Mouse (Mus musculus) right cerebral cortex, postnatal 4 days (tissue): ENCODE data around the gene Arrdc5.

ENCODE experiments used
- DNase-seq: peaks from one replicate; pipeline ENCODE4 v3.0.0-alpha.2; 2022

The Arrdc5 gene

GRCm38 (mm10) chr17:56303160-56303846, 3.2 kb upstream of the Arrdc5 start, which contains the start of gene Uhrf1:
Gene Uhrf1, plus strand, starts transcription at chr17:56303321.
- DNase-seq, result peak; percentile 37

- no peak for DNase-seq
Measured at GRCm38 (mm10) chr17:56302363-56302996, 2.4 kb upstream of the Arrdc5 start.

DNA sequence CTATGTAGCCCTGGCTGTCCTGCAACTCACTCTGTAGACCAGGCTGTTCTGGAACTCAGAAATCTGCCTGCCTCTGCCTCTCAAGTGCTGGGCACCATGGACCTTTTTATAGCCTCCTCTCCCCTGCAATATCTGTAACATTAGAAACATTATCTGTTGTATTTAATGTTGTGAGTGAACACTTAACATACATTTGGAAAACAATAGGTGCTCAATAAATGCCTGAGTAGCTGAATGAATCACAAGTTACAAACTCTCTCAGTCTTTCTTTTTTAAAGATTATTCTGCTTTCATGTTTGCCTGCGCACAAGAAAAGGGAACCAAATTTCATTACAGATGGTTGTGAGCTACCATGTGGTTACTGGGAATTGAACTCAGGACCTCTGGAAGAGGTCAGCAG, 1.8 kb downstream of the Arrdc5 start:
- no peak for DNase-seq

- DNase-seq, result no peak
Measured at GRCm38 (mm10) chr17:56296201-56296600, 3.9 kb downstream of the Arrdc5 start.

- DNase-seq, result peak; percentile 23
Measured at GRCm38 (mm10) chr17:56294241-56294640, 5.8 kb downstream of the Arrdc5 start.

DNA sequence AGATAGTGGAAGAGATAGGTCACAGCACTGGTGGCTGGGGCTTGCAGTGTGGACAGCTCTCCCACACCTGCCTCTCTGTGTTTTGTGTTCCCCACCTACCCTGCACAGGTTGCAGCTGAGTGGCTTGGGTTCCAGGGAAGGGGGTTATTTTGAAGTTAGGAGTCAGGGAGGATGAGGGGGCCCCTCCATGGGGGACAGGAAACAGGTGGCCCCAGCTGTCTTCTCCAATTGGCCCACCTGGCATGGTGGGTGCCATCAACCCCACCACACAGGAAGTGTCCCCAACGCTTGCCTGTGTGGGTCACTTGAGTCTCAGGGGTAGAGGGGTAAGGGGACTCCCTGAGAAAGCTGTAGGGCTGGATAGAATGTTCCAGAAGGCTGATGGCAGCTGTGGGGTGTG, 6.8 kb downstream of the Arrdc5 start:
- no peak for DNase-seq

DNA sequence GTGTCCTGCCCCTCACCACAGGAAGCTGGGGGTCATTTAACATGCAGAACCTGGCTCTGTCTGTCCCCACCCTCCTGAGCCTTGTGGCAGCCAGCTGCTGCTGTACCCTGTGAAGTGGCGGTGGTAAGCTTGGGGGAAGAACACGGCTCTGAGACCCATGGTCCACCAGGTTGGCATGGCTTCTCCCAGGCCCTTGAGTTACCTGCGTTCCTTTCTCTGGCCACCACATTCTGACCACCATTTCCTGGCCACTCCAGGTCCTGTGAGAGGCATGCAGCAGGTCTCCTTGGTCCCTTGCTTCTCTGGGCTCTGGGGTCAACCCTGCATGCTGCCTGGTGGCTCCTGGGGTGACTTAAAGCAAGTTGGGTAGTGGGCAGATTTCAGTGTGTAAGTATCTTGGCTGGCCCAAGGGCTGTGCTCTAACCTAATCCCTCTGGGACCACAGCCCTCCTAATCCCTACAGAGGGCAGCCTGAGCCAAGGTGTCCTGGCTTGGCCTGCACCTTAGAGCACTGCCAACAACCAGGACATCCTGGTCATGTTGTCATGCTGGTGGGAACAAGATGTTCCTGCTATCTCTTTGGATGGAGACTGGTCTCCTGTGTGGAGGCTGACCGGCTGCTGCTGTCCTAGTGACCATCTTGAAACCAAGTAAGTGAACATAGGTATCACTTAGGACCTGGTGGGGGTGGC, 7.4 kb downstream of the Arrdc5 start, which contains the start of gene Plin3:
Plin3 (minus strand) TSS at position 343 of the 692 bp plus-strand sequence.
- DNase-seq, result no peak

DNA sequence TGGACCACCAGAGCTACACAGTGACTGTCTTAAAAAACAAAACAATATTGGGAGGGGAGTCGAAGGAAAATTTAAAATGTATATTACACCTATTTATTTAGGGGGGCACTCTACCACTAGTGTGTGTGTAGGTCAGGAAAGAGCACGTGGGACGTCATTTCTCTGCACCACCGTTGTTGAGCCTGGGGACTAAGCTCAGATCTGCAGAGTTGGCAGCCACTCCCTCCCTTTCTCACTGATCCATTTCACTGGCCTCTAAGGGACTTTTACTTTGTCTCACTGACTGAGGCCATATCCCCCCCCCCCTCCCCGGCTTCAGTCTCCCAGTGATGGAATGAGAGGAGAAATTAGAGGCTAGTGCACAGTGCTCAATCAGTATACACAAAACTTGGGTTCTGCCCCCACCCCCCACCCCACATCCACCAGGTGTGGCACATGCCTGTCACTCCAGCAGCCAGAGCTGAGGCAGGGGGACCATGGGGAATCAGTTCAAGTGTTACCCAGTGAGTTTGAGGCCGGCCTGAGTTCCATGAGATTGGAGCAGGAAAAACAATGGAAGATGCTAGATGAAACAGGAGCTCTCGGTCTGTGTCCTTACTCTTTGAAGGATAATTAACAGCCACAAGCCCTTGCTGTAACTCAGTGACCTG, 8.1 kb downstream of the Arrdc5 start:
- no peak for DNase-seq

DNA sequence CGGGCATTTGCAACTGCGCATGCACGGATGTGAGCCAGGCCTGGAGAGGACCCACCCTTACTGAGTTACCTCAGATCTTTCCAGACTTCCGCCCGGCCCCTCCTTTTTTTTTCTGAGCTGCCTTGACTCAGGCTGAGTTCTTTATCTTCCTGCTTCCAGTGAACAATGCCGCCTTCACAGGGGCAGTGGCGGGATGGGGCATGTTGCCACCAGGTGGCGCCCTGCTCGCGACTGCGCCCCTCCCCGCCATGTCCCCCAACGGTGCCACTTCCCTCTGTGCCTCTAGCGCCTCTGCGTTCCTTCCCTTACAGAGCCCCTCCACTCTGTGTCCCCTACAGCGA, 8.9 kb downstream of the Arrdc5 start:
- DNase-seq, result peak; percentile 77

DNA sequence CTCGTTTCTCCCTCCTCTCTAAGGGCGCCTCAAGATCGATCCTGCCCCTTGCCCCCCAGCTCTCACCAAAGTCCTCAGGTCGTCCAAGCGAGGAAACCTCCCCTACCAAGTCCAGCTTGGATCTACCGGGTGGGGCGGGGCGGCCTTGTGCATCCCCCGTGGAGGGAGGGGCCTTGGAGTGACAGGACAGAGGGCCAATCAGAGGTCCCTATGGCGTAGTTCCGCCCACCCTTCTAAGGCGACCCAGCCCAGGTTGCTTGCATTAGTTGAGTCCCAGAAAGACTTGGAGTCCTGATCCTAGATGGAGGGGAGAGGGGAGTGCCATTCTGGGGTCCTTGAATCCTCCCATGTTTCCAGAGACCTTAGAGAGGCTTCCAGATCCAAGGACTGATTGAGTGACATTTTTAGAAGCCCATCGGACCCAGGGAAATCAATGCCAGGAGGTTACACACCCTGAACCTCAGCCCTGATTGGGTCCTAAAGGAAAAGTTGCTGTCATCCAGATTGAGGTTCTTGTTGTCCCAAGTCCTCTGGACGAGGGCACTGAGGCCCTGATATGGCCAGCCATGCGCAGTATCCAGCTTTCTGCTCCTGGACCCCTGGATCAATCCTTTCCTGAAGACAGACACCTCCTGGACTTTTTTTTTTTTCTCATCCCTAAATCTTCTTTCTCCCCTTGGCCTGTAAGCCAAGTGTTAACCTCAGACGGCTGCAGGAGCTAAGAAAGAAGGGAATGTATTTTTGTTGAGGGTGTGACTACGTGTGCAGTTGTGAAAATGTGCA, 9.5 kb downstream of the Arrdc5 start:
- peak; percentile 76 for DNase-seq

DNA sequence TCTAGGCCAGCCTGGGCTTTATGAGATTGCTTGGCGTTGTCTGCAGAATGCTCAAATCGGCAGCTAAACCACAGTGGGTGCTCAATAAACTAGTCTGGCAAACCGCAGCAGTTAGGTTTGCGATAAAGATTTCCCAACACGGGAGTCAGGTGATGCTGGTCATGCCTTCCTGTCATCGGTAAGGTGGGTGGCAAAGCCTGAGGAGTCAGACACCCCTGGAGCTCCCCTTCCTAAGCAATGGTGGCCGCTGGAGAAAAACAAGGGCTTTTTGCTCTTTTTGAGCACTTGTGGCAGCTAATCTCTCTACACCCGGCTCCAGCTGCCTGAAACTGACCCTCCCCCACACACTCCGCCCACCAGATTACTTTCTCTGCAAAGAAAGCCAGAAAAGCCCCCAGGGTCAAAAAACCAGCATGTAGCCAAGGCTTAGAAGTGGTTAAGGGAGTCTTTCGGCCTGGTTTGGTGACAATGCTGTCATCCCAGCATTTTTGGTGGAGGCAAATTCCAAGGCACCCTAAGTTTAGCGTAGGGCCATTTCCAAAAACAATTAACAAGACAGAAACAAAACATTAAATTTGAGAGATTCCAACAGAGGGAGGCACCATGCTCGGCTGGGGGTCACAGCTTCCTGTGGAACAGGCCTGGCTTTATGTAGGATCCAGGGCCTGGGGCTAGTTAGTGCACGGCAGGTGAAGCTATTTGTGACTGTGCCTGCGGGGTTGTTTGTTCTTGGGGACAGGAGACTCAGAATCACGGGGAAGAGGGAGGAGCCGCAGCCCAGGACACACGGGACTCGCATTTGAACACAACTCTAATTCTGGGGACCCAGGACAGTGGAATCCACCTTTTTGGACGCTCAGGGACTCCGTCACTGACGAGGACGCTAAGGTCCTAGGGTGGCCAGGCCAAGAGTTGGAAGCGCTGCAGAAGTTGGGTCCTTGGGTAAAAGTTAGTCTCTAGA, 10.4 kb downstream of the Arrdc5 start:
- DNase-seq, result peak; percentile 19

DNA sequence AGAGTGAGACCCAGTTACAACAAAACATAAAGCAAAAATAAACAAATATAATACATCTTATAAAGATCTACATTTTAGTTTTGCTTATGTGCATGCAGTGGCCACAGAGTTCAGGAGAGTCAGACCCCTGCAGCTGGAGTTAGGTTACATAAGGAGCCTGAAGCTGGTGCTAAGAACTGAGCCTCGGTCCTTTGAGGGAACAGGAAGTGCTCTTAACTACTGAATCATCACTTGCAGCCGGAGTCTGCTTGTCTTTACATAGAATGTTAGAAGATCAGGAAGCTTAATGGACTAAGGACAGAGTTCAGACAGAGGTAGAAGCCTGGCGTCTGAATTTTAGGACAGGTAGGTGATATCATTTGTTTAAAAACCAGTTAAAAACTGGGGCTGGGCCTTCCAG, 11.2 kb downstream of the Arrdc5 start:
- DNase-seq, result no peak

DNA sequence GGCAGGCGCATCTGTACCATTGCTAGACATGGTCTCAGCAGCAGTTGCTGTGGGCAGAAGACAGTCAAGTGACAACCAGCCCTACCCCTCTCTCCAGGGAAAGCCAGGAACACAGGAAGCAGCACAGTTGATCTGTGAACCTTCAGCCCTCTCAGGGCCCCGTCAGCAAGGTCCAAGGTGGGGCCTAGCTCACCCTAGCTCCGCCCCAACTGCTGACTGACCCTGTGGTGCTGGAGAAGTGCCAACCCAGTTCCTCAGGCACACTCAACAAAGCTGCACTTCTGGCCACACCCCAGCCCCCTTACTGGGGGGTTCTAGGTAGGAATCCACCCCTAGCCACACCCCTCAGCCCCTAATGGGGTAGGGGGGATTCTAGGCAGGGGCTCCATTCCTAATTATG, 12.3 kb downstream of the Arrdc5 start:
- no peak for DNase-seq

DNA sequence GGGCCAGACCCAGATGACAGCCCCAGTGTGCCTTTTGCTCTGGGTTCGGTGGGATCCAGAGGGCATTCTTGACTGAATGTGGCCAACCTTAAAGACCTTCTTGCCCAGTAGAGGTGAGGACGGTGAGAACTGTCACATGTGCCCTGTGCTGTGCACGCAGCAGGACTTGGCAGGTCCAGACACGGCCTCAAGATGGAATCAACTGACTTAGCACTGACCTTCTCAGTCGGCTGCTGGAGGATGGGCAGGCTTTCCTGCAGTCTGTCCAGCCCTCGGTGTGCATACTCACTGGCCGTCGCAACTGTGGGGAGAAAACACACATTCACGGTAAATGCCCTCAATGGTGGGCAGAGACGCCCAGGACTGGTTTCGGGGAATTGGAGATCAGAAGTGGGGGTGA, 14.1 kb downstream of the Arrdc5 start:
- no peak for DNase-seq

DNA sequence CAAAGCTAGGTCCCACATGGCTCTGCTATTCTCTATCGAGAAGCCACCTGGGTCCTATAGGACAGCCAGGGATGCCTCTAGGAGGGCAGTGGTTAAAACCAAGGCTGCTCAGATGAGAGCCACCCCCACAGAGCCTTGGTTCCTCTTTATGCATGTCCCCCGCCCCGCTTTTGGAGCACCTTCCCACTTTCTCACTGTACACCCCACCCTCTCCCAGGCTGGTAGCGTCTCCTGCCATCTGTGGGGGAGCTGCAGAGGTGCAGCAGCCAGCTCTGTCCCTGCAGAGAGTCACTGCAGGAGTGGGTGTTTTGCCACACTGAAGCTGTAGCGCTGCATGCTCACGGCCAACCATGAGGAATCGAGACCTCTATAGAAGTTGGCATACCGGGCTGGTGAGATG, 16.8 kb downstream of the Arrdc5 start:
- DNase-seq, result no peak

GRCm38 (mm10) chr17:56282802-56283201, 17.3 kb downstream of the Arrdc5 start:
- DNase-seq, result no peak

DNA sequence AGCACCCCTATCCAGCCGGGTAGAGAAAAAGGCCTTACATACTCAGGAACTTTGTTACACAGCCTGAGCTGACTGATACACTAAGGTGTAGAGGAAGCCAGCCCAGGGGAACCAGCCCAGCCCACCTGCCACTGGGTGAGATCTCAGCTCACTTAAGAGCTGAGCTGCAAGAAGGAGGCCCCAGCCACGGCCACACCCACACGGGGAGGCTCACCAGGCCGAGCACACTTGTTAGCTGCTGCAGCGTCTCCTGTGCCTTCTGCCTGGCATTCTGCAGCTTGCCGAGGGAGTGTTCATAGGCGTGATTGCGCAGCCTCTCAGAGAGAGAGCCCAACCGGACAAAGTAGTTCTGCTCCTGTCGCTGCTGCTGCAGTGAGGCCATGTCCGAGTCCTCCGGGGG, 18.9 kb downstream of the Arrdc5 start:
- DNase-seq, result no peak

DNA sequence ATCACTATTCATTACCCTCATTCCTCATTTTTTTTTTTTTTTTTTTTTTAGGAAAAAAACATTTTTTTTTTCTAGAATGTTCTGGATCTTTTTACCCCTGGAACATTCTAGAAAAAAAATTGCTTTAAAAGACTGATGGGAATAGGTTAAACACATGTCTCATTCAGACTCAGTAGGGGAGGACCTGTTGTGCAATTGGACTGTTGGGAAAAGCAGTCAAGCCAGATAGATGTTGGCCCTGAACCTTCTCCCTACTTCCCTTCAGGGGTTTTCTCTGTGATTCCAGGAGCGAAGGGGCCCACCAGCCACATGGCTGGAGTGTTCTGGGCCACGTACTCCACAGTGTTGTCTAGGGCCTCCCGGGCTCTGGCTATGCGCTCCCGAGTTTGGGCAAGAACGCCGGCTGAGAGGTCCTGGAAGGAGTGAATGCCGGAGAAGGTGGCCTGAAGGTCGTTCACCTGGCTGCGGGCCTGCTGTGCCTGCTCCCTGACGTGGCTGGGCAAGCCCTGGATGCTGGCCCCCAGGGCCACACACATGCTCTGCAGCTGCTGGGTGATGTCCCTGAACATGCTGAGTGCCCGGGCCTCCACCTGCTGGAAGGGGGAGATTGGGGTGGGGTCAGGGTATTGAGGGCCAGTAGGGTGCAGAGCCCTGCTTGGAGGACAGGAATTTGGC, 20.5 kb downstream of the Arrdc5 start:
- DNase-seq, result no peak

- no peak for DNase-seq
Measured at GRCm38 (mm10) chr17:56278340-56278739, 21.7 kb downstream of the Arrdc5 start.

GRCm38 (mm10) chr17:56277567-56277893, 22.6 kb downstream of the Arrdc5 start:
- no peak for DNase-seq
